Mouse (Mus musculus) liver, embryonic 14.5 days (tissue): ENCODE measurements at regions not wholly inside any gene's neighbourhood (a gene's known extent, or its start where the extent isn't known, plus 50 kb on each side); places are given as distances from the start of the nearest gene placed in this dataset.
"Not testable (repeated sequence)": the region's sequence is repeated elsewhere in the genome, so short reads cannot be mapped to it uniquely, and the experiment has no call there.

ENCODE experiments used
- ATAC-seq: fragments of 200-750 bp; cut with Nextera tagmentation; 2 replicates; pipeline ENCODE4 v1.8.0; 2017; ENCODE audit warnings: moderate number of reproducible peaks, mild to moderate bottlenecking, moderate library complexity; ENCODE audit not compliant: insufficient read depth
- DNase-seq, 3 experiments: peaks; one replicate each; pipeline ENCODE4 v3.0.0-alpha.2; 2012 to 2013; ENCODE audit warnings: low read depth in 3 of 3, low spot score in 3 of 3
- H3K27ac ChIP-seq: fragments of 300-500 bp; sonication (generic); 2 replicates; pipeline ENCODE4 v1.5.1; 2014; ENCODE audit warnings: moderate library complexity, mild to moderate bottlenecking, control low read depth, inconsistent platforms
- H3K27me3 ChIP-seq: fragments of 300-500 bp; sonication (generic); 2 replicates; pipeline ENCODE4 v1.6.1; 2014; ENCODE audit warnings: mild to moderate bottlenecking, low read length, moderate library complexity; ENCODE audit not compliant: control insufficient read depth, insufficient read depth
- H3K36me3 ChIP-seq: fragments of 300-500 bp; sonication (generic); replicated peaks from 2 replicates; pipeline ENCODE4 v1.6.1; 2014; ENCODE audit warnings: low read depth; ENCODE audit not compliant: control insufficient read depth, insufficient read depth
- H3K4me1 ChIP-seq, 2 experiments: fragments of 200-500 bp in 1 of 2; fragments of 300-500 bp in 1 of 2; sonication (generic) in 1 of 2; replicated peaks; 2 replicates each; pipeline ENCODE4 v1.6.1; 2012 to 2014; ENCODE audit warnings: antibody characterized with exemption in 1 of 2, inconsistent platforms in 1 of 2, low read length in 1 of 2; ENCODE audit not compliant: control insufficient read depth in 2 of 2, insufficient read depth in 2 of 2
- H3K4me2 ChIP-seq: fragments of 300-500 bp; sonication (generic); 2 replicates; pipeline ENCODE4 v1.6.1; 2014; ENCODE audit warnings: low read depth, mild to moderate bottlenecking, control low read depth, moderate library complexity
- H3K4me3 ChIP-seq, 2 experiments: fragments of 200-500 bp in 1 of 2; fragments of 300-500 bp in 1 of 2; sonication (generic) in 1 of 2; 2 replicates each; pipeline ENCODE4 v1.5.1; 2012 to 2014; ENCODE audit warnings: low read depth in 2 of 2, low read length in 2 of 2, mild to moderate bottlenecking in 2 of 2, control low read depth in 1 of 2, inconsistent platforms in 1 of 2, moderate library complexity in 1 of 2; ENCODE audit not compliant: insufficient read depth in 1 of 2
- H3K9ac ChIP-seq: fragments of 300-500 bp; sonication (generic); replicated peaks from 2 replicates; pipeline ENCODE4 v1.6.1; 2014; ENCODE audit warnings: mild to moderate bottlenecking, control low read depth, moderate library complexity
- H3K9me3 ChIP-seq: fragments of 300-500 bp; sonication (generic); 2 replicates; pipeline ENCODE4 v1.6.1; 2016; ENCODE audit warnings: low read length, mixed read lengths; ENCODE audit not compliant: control insufficient read depth
- CTCF ChIP-seq: IDR thresholded peaks from 2 replicates; pipeline ENCODE4 v1.5.1; 2016; ENCODE audit warnings: antibody characterized with exemption, low read depth, control low read depth
- EP300 ChIP-seq: IDR thresholded peaks from 2 replicates; pipeline ENCODE4 v1.6.1; 2016; ENCODE audit warnings: antibody characterized with exemption, low read depth
- WGBS: fragments of 180-500 bp; shearing (Covaris S2); extraction: QIAGEN DNeasy Blood & Tissue Kit; methylation state at CpG from one replicate; pipeline ENCODE4 v1.1.7; 2014; ENCODE audit not compliant: insufficient replicate concordance; 5-methylcytosine and 5-hydroxymethylcytosine counted together

DNA sequence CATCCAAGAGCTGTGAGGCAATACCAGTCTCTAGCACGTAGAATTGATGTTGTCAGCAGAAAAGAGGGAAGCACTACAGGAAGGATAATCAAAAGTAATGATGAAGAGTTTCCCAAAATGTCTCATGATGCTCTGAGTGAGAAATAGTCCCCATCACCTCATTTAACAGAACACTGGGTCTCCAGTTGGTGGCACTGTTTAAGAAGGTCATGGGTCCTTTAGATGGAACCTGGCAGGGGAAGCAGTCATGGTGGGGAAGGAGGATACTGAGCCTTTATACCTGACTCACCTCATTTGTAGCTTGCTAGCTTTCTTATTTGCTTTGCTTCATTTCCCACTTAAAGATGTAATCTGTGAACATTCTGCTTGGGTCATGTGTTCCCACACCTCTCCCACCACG is 115.4 kb upstream of the Sec61g start:
- no peak for DNase-seq
- no peak overlapping the region for H3K4me2 ChIP-seq
- no peaks in the 10 kb centered on the region for H3K27me3 ChIP-seq
- no peaks in the 10 kb centered on the region for H3K36me3 ChIP-seq
- no peaks in the 10 kb centered on the region for H3K4me1 ChIP-seq
- H3K9me3 ChIP-seq, result no peaks in the 10 kb centered on the region
- H3K4me3 ChIP-seq, result no peak overlapping the region
- 38% methylated on average over 2 of the region's 2 CpGs for WGBS
- no peak overlapping the region for H3K27ac ChIP-seq
- TF ChIP-seq EP300 (no peak), CTCF (no peak)
- H3K9ac ChIP-seq, result no peak overlapping the region
- no peak for ATAC-seq

- Histone ChIP-seq H3K36me3 (no peaks in the 10 kb centered on the region), H3K27ac (no peak overlapping the region), H3K27me3 (no peaks in the 10 kb centered on the region), H3K4me1 (no peaks in the 10 kb centered on the region), H3K9ac (no peak overlapping the region), H3K4me2 (no peak overlapping the region), H3K9me3 (no peaks in the 10 kb centered on the region), H3K4me3 (no peak overlapping the region)
- ATAC-seq, result no peak
- DNase-seq, result no peak
- TF ChIP-seq EP300 (no peak), CTCF (no peak)
- WGBS, result 54% methylated on average over 7 of the region's 7 CpGs
These were observed 119.2 kb upstream of the Sec61g start for GRCm38 (mm10) chr11:16627294-16628085.

DNA sequence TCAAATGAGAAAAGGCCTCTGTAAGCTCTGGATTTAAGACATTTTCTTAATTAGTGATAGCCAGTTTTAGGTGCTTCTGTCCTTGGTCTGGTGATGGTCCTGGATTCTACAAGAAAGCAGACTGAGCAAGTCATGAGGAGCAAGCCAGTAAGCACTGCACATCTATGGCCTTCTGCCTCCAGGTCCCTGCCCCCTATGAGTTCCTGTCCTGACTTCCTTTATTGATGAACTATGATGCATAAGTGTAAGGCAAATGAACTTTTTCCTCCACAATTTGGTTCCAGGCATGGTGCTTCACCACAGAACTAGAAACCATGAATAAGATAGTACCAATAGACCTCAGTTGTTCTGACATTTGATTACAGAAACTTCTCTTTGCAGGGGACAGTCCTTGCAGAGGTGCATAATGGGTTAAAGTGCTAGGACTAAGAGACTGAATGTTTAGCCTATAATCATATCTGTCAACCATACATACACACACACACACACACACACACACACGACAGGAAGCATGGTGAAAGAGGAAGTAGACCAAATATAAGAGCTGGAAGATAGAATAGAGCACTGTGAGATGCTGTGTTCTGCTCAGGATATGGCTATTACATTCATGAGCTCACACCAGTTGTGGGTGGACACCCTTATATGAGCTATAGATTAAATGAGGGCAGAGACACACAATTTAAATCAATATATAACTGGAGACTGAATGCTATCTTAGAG is 121.3 kb upstream of the Sec61g start:
- no peaks in the 10 kb centered on the region for H3K9me3 ChIP-seq
- DNase-seq, result no peak
- H3K4me1 ChIP-seq, result no peaks in the 10 kb centered on the region
- H3K27me3 ChIP-seq, result no peaks in the 10 kb centered on the region
- H3K4me3 ChIP-seq, result no peak overlapping the region
- TF ChIP-seq EP300 (no peak), CTCF (no peak)
- ATAC-seq, result no peak
- H3K36me3 ChIP-seq, result no peaks in the 10 kb centered on the region
- H3K27ac ChIP-seq, result no peak overlapping the region
- H3K9ac ChIP-seq, result no peak overlapping the region
- no peak overlapping the region for H3K4me2 ChIP-seq
- WGBS, result 4% methylated on average over 1 of the region's 1 CpGs

DNA sequence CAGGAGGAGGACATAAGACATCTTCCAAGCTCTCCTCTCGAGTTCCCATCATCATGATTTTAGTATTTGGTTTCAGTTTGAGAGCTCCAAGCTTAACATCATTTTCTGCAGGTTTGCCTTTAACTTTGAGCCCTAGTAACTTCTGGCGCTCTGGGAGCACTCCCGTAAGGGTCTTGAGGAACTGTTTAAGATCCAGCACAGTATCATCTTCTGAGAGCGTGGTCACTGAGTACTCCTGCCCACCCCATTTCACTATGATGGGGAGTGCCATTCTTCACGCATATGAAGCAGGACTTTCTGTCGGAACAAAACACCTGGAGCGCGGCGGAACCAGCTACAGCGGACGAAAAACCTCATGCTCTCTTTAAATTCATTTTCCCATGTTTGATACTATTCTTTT is 116.2 kb upstream of the Egfr start:
- not testable (repeated sequence) for H3K27ac ChIP-seq, H3K4me2 ChIP-seq, H3K4me1 ChIP-seq, H3K9me3 ChIP-seq, DNase-seq, H3K4me3 ChIP-seq, H3K9ac ChIP-seq, H3K27me3 ChIP-seq, H3K36me3 ChIP-seq, ATAC-seq
- WGBS, result 77% methylated on average over 11 of the region's 11 CpGs

- ATAC-seq, result no peak
- H3K4me3 ChIP-seq, result no peak overlapping the region
- TF ChIP-seq EP300 (no peak), CTCF (no peak)
- no peak overlapping the region for H3K4me2 ChIP-seq
- H3K27me3 ChIP-seq, result no peaks in the 10 kb centered on the region
- 42% methylated on average over 2 of the region's 2 CpGs for WGBS
- DNase-seq, result peak in 1 of 3 experiments; percentile 6
- H3K36me3 ChIP-seq, result no peaks in the 10 kb centered on the region
- no peaks in the 10 kb centered on the region for H3K9me3 ChIP-seq
- no peaks in the 10 kb centered on the region for H3K4me1 ChIP-seq
- H3K27ac ChIP-seq, result no peak overlapping the region
- H3K9ac ChIP-seq, result no peak overlapping the region
These were observed 114.3 kb upstream of the Egfr start for GRCm38 (mm10) chr11:16637679-16638078.
